Mouse (Mus musculus) cortical plate, adult 2 months (tissue): ENCODE data around the gene Ltc4s.

Source experiments
- CTCF ChIP-seq: fragments of 200-500 bp; IDR thresholded peaks from 2 replicates; pipeline ENCODE4 v1.5.1; 2011; ENCODE audit warnings: mild to moderate bottlenecking, control low read depth, low read length; ENCODE audit not compliant: insufficient read depth; ENCODE audit errors: extremely low read depth
- POLR2A ChIP-seq: fragments of 200-500 bp; IDR thresholded peaks from 2 replicates; pipeline ENCODE4 v1.6.1; 2011; ENCODE audit warnings: mild to moderate bottlenecking, low read length, control low read depth; ENCODE audit not compliant: insufficient read depth; ENCODE audit errors: extremely low read depth

- TF ChIP-seq POLR2A = no peak
- no peak for TF ChIP-seq CTCF
Observed at GRCm38 (mm10) chr11:50252684-50253265, 14.4 kb upstream of the Ltc4s start.
